Mouse (Mus musculus): Measurements from ENCODE around the gene Cacna1h. TPM values are rescaled to one million over a fixed set of nuclear protein-coding genes. Genes with fewer than 3 reads are reported as not detected.

Gene Cacna1h
- polyA plus RNA-seq, 1 experiment from 2014 or later = 0.42 TPM

DNA sequence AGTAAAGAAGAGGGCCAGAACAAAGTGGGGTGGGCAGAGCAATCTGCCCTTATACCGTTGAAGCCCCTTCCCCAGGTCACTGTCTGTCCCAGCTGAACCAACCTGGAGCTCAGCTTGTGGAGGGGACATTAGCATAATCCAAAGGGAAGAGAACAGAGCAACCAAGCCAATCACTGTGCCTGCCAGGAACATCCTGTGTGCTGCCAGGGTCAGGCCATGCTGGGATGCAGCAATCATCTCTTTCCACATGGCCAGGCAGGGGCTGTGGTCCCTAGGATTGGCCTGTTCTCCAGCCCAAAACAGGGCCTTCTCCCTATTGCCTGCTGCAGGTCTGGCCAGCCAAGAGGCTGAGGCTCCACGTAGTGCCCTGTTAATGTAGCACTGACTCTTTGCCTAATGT is 7.6 kb downstream of the Cacna1h start:
- ATAC-seq (no peak), DNase-seq (ENCODE audit: low spot score) (no peak)
- Histone ChIP-seq H3K9me3 (ENCODE audit: low read length) (no peaks in the 10 kb centered on the region), H3K36me3 (ENCODE audit: insufficient read depth, low read length) (no peaks in the 10 kb centered on the region), H3K4me1 (ENCODE audit: insufficient read depth, low read depth, low read length) (peaks cover 5% of the 10 kb centered on the region; the same call in 1 of the 2 replicates), H3K9ac (replicated peaks; ENCODE audit: low read depth) (no peak overlapping the region), H3K27ac (ENCODE audit: low read length) (no peak overlapping the region), H3K27me3 (replicated peaks; ENCODE audit: insufficient read depth, low read length) (no peaks in the 10 kb centered on the region), H3K4me3 (ENCODE audit: low read depth, low read length) (no peak overlapping the region), H3K4me2 (replicated peaks; ENCODE audit: low read depth, low read length) (no peak overlapping the region)
- WGBS = 71% methylated on average over 2 of the region's 2 CpGs
- TF ChIP-seq EP300 (IDR thresholded peaks at IDR 0.05) (no peak), CTCF (IDR thresholded peaks at IDR 0.05) (no peak)

DNA sequence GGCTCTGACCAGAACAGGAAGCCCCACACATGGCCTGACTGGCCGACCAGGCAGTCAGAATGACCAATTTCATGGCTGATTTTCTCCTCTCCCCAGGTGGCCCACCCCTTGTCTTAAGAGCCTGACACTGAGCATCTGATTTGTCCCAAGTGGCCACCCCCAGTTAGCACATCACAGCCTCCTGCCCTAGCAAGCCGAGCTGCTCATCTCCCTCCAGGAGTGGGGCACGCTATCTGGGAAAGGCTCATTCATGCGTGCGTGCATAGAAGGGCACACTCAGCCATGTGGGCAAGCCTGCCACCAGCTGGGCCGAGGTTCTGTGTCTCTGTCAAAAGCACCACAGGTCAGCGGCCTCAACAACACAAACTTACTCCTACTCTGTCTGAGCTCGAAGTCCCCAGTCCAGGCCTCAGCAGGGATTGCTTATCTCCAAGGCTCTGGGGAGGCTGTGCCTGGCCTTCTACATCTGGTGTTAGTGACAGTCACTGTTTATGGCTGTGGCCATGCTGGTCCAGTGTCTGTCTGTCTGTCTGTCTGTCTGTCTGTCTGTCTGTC is 9.0 kb downstream of the Cacna1h start:
- H3K4me1 ChIP-seq (ENCODE audit: insufficient read depth, low read depth, low read length) = peaks cover 5% of the 10 kb centered on the region; the same call in 1 of the 2 replicates
- no peak for ATAC-seq
- no peak overlapping the region for H3K27ac ChIP-seq (ENCODE audit: low read length)
- H3K9me3 ChIP-seq (ENCODE audit: low read length) = no peaks in the 10 kb centered on the region
- H3K36me3 ChIP-seq (ENCODE audit: insufficient read depth, low read length) = no peaks in the 10 kb centered on the region
- 72% methylated on average over 8 of the region's 8 CpGs for WGBS
- H3K27me3 ChIP-seq (replicated peaks; ENCODE audit: insufficient read depth, low read length) = no peaks in the 10 kb centered on the region
- no peak overlapping the region for H3K4me2 ChIP-seq (replicated peaks; ENCODE audit: low read depth, low read length)
- no peak overlapping the region for H3K9ac ChIP-seq (replicated peaks; ENCODE audit: low read depth)
- H3K4me3 ChIP-seq (ENCODE audit: low read depth, low read length) = no peak overlapping the region
- no peak for TF ChIP-seq CTCF (IDR thresholded peaks at IDR 0.05)
- TF ChIP-seq EP300 (IDR thresholded peaks at IDR 0.05) = no peak
- no peak for DNase-seq (ENCODE audit: low spot score)

DNA sequence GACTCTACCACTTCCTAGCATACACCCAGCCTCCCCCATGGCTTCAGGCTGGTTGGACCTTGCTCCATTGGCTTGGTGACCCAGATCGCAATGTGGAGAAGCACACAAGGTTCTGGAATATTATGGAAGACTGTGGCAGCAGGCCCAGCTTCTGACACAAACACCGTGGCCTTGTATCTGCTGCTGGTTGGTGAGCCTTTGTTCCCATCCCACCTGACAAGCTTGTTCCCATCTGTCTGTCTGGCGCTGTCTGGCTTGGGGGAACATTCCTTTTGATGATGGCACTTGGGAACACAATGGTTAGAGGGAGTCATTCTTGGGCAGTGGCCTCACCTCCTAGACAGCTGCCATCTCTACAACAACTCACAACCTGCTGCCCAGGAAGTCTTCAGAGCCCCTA is 12.6 kb downstream of the Cacna1h start:
- no peaks in the 10 kb centered on the region for H3K27me3 ChIP-seq (replicated peaks; ENCODE audit: insufficient read depth, low read length)
- no peaks in the 10 kb centered on the region for H3K9me3 ChIP-seq (ENCODE audit: low read length)
- no peak for TF ChIP-seq EP300 (IDR thresholded peaks at IDR 0.05)
- no peak for TF ChIP-seq CTCF (IDR thresholded peaks at IDR 0.05)
- H3K36me3 ChIP-seq (ENCODE audit: insufficient read depth, low read length) = no peaks in the 10 kb centered on the region
- H3K4me1 ChIP-seq (ENCODE audit: insufficient read depth, low read depth, low read length) = no peaks in the 10 kb centered on the region
- no peak overlapping the region for H3K27ac ChIP-seq (ENCODE audit: low read length)
- 82% methylated on average over 3 of the region's 3 CpGs for WGBS
- H3K9ac ChIP-seq (replicated peaks; ENCODE audit: low read depth) = no peak overlapping the region
- H3K4me3 ChIP-seq (ENCODE audit: low read depth, low read length) = no peak overlapping the region
- no peak for ATAC-seq
- H3K4me2 ChIP-seq (replicated peaks; ENCODE audit: low read depth, low read length) = no peak overlapping the region
- no peak for DNase-seq (ENCODE audit: low spot score)

DNA sequence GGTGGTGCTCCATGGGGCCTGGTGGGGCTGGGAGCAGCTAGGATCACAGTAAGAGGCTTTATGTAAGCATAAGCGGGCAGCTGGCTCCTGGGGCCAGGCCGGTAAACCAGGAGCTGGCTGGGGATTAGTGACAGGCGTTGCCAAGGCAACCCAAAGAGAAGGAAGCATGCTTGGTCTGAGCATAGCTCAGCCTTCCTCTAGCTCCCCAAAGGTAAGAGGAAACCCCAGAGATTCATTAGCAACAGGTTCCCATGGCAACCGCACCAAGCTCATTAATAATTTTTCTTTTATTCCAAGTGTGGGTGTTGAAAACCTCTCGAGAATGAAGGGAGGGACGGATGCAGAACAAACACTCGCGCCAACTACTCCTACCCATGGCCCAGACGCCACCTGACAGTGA is 14.7 kb downstream of the Cacna1h start:
- DNase-seq (ENCODE audit: low spot score) (peak; percentile 9), ATAC-seq (peak; percentile 26; the same call in 1 of the 2 replicates)
- Histone ChIP-seq H3K27ac (ENCODE audit: low read length) (no peak overlapping the region), H3K9ac (replicated peaks; ENCODE audit: low read depth) (no peak overlapping the region), H3K36me3 (ENCODE audit: insufficient read depth, low read length) (no peaks in the 10 kb centered on the region), H3K4me1 (ENCODE audit: insufficient read depth, low read depth, low read length) (no peaks in the 10 kb centered on the region), H3K4me2 (replicated peaks; ENCODE audit: low read depth, low read length) (no peak overlapping the region), H3K9me3 (ENCODE audit: low read length) (no peaks in the 10 kb centered on the region), H3K27me3 (replicated peaks; ENCODE audit: insufficient read depth, low read length) (no peaks in the 10 kb centered on the region), H3K4me3 (ENCODE audit: low read depth, low read length) (no peak overlapping the region)
- TF ChIP-seq CTCF (IDR thresholded peaks at IDR 0.05) (no peak), EP300 (IDR thresholded peaks at IDR 0.05) (no peak)
- WGBS = 24% methylated on average over 9 of the region's 9 CpGs

DNA sequence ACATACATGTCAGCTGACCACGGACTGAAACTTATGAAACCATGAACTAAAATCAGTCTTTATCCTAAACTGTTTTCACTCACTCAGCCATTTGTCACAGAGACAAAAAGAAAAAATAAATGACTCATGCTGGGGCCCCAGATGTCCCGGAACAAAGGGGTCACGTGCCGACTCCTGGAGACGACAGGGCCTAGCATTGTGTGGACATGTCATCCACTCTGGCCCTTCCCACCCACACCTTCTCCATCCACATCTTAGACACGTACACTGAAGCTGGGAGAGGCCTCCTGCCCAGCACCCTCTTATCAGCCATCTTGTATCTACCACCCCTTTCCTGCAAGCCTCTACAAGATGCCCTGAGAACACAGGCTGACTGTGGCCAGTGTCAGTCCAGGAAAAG is 15.6 kb downstream of the Cacna1h start:
- Histone ChIP-seq H3K4me2 (replicated peaks; ENCODE audit: low read depth, low read length) (no peak overlapping the region), H3K9ac (replicated peaks; ENCODE audit: low read depth) (no peak overlapping the region), H3K4me3 (ENCODE audit: low read depth, low read length) (no peak overlapping the region), H3K36me3 (ENCODE audit: insufficient read depth, low read length) (no peaks in the 10 kb centered on the region), H3K27ac (ENCODE audit: low read length) (no peak overlapping the region), H3K27me3 (replicated peaks; ENCODE audit: insufficient read depth, low read length) (no peaks in the 10 kb centered on the region), H3K9me3 (ENCODE audit: low read length) (no peaks in the 10 kb centered on the region), H3K4me1 (ENCODE audit: insufficient read depth, low read depth, low read length) (no peaks in the 10 kb centered on the region)
- ATAC-seq (no peak), DNase-seq (ENCODE audit: low spot score) (no peak)
- no peak for TF ChIP-seq EP300 (IDR thresholded peaks at IDR 0.05)
- no peak for TF ChIP-seq CTCF (IDR thresholded peaks at IDR 0.05)
- 62% methylated on average over 6 of the region's 6 CpGs for WGBS

DNA sequence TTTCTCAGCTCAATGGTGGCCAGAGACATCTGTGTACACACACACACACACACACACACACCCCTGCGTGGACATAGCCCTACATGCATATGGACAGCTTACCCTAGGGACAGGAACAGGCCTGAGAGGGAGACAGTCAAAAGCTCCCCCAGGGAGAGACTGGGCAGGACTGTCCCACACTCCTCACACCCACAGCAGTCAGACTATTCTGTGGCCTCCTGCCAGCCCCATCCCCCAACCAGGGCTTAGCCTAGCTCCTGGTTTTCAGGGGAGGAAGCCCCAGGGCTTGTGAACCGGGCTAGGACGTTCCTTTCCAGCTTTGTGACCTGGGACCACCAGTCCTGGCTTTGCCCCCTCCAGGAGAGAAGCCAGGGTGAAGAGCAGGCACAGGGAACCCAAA is 17.4 kb downstream of the Cacna1h start:
- DNase-seq (ENCODE audit: low spot score) = peak; percentile 10

More for the DNA sequence above, 17.4 kb downstream of the Cacna1h start:
- H3K9me3 ChIP-seq (ENCODE audit: low read length) = no peaks in the 10 kb centered on the region
- no peaks in the 10 kb centered on the region for H3K4me1 ChIP-seq (ENCODE audit: insufficient read depth, low read depth, low read length)
- ATAC-seq = peak; percentile 43
- H3K36me3 ChIP-seq (ENCODE audit: insufficient read depth, low read length) = no peaks in the 10 kb centered on the region
- H3K4me2 ChIP-seq (replicated peaks; ENCODE audit: low read depth, low read length) = no peak overlapping the region
- TF ChIP-seq EP300 (IDR thresholded peaks at IDR 0.05) (no peak), CTCF (IDR thresholded peaks at IDR 0.05) (no peak)
- H3K27me3 ChIP-seq (replicated peaks; ENCODE audit: insufficient read depth, low read length) = no peaks in the 10 kb centered on the region
- no peak overlapping the region for H3K9ac ChIP-seq (replicated peaks; ENCODE audit: low read depth)
- no peak overlapping the region for H3K27ac ChIP-seq (ENCODE audit: low read length)
- WGBS = 21% methylated on average over 3 of the region's 3 CpGs
- H3K4me3 ChIP-seq (ENCODE audit: low read depth, low read length) = no peak overlapping the region

All from lung, postnatal 0 days (tissue).